Mouse (Mus musculus) E14TG2a.4 (cell line): ENCODE measurements around the gene Elavl4.

ENCODE experiments used
- H3K27me3 ChIP-seq: 2 replicates; pipeline ENCODE4 v1.6.1; 2014; ENCODE audit warnings: low read length, control low read depth; ENCODE audit not compliant: insufficient read depth
- H3K36me3 ChIP-seq: 2 replicates; pipeline ENCODE4 v1.6.1; 2014; ENCODE audit warnings: low read length, control low read depth; ENCODE audit not compliant: insufficient read depth
- H3K4me1 ChIP-seq: replicated peaks from 2 replicates; pipeline ENCODE4 v1.6.1; 2014; ENCODE audit warnings: low read depth, low read length, control low read depth
- H3K4me3 ChIP-seq: replicated peaks from 2 replicates; pipeline ENCODE4 v1.5.1; 2014; ENCODE audit warnings: mild to moderate bottlenecking, low read length
- H3K9me3 ChIP-seq: 2 replicates; pipeline ENCODE4 v1.6.1; 2014; ENCODE audit warnings: low read length, control low read depth
- CTCF ChIP-seq: conservative IDR thresholded peaks from 2 replicates; pipeline ENCODE4 v1.5.1; 2014; ENCODE audit warnings: low read length
- NANOG ChIP-seq: IDR thresholded peaks from 2 replicates; pipeline ENCODE4 v1.6.1; 2014; ENCODE audit warnings: borderline replicate concordance, low read length, mixed read lengths
- POU5F1 ChIP-seq: IDR thresholded peaks from 2 replicates; pipeline ENCODE4 v1.6.1; 2014; ENCODE audit warnings: low read length, borderline replicate concordance

Gene Elavl4

DNA sequence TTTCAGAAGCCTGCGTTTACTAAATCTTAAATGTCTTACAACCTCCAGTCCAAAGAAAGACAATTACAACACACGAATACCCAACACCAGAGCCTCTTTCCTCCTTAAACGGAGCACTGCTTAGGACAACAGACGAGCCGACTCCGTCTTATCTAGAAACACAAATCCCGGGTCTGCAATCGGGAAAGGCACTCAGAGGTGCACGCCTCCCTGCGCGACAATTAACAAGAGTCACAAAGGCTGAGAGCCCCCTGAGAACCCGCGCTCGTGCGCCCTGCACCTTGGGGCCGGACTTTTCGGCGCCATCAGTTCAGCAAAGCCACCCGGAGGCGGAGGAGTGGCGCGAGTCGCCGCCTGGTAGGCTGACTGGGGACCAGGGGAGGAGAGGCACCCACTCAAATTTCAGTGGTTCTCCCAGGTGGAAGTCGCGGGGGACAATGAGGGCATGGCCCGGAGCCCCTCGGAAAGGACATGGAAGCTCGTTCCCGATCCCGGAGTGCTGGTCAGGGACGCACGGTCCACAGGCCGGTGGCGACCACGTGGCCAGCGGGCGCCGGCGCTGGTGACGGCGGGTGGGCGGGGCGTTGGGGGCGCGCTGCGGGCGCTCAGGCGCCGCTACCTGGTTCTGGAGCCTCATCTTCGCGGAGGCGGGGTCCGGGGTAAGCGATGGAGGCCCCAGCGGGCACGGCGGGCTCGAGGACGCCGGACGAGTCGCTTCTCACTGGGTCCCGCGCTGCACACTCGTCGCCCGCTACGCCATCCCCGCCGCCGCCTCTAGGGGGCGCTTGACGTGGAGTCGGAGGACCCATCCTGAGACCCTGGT, at the start of gene Elavl4:
Gene Elavl4 (minus strand): TSS at position 732 of the 823 bp plus-strand sequence.
- Histone ChIP-seq H3K27me3 (peaks cover 8% of the 10 kb centered on the region; the same call in 1 of the 2 replicates), H3K4me1 (peaks cover 13% of the 10 kb centered on the region), H3K36me3 (no peaks in the 10 kb centered on the region), H3K9me3 (no peaks in the 10 kb centered on the region), H3K4me3 (peak within 1 kb of the TSS; percentile 82)
- TF ChIP-seq CTCF: peak; percentile 52
- no peak for TF ChIP-seq NANOG

DNA sequence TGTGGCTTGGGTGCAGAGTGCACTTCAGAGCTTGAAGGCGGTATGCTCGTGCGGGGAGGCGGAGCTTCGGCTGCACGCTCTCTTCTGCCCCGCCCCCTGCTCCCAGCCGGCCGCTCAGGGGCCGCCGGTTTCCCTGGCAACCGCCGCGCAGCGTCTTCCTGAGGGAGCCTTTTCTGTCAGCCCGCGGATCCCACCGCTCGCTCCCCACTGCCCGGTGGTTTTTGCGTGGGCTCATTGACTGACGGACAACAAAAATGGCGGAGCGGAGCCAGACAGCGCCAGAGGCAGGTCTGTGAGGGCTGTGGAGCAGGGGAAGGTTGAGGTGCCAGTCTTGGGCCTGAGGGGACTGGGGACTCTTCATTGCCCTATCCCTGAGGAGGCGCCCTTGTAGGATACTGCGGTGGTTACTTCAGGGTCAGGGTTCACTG, 45.9 kb upstream of the Elavl4 start, which contains the start of gene Agbl4:
Gene Agbl4 (plus strand): TSS at position 44 of the 428 bp plus-strand sequence.
- Histone ChIP-seq H3K9me3 (no peaks in the 10 kb centered on the region), H3K36me3 (no peaks in the 10 kb centered on the region), H3K27me3 (no peaks in the 10 kb centered on the region), H3K4me1 (peaks cover 12% of the 10 kb centered on the region), H3K4me3 (peak within 1 kb of the TSS; percentile 83)
- TF ChIP-seq CTCF (no peak), NANOG (no peak), POU5F1 (no peak)

DNA sequence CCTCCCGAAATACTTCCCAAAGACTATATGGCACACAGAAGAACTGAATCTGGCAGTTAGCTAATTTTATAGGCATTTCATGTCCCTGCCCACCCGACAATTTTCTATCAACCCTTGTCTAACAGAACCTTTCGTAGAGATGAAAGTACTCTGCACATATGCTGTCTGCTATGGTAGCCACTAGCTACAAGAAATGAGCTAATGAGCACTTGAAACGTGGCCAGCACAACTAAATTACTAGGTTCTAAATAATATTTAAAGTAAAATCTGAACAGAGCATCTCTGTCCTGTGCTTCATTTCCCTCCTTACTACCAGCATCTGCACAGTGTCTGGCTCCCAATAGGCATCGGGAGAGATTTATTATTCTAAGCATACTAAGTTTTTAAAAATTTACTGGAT, 44.5 kb upstream of the Elavl4 start:
- H3K27me3 ChIP-seq: no peaks in the 10 kb centered on the region
- no peaks in the 10 kb centered on the region for H3K36me3 ChIP-seq
- no peaks in the 10 kb centered on the region for H3K9me3 ChIP-seq
- H3K4me3 ChIP-seq: no peak overlapping the region
- TF ChIP-seq CTCF (no peak), NANOG (no peak), POU5F1 (no peak)
- peaks cover 12% of the 10 kb centered on the region for H3K4me1 ChIP-seq

DNA sequence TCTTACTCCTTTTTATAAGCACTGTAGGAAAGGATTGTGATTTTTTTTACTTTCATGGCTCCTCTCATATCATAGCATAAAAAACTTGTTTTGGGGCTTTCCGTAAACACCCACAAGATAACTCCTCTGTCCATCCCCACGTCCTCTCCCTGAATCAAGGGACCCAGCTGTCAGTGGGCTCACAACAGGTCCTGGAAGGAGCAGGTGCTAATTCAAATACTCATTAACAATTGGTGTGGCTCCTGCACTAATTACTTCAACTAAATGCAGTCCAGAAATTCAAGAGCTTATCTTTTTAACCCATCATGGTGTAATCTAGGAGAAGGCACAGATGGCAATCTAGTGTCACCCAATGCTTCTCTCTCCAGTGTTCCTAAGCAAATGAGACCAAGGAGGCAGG, 8.9 kb upstream of the Elavl4 start:
- no peak for TF ChIP-seq CTCF
- no peak for TF ChIP-seq POU5F1
- no peak for TF ChIP-seq NANOG
- no peaks in the 10 kb centered on the region for H3K4me1 ChIP-seq
- H3K27me3 ChIP-seq: no peaks in the 10 kb centered on the region
- H3K4me3 ChIP-seq: no peak overlapping the region
- H3K9me3 ChIP-seq: no peaks in the 10 kb centered on the region
- H3K36me3 ChIP-seq: no peaks in the 10 kb centered on the region

GRCm38 (mm10) chr4:110352001-110352369, 276 bp upstream of the Elavl4 start:
- no peaks in the 10 kb centered on the region for H3K36me3 ChIP-seq
- no peaks in the 10 kb centered on the region for H3K9me3 ChIP-seq
- H3K4me1 ChIP-seq: peaks cover 13% of the 10 kb centered on the region
- peaks cover 8% of the 10 kb centered on the region; the same call in 1 of the 2 replicates for H3K27me3 ChIP-seq
- TF ChIP-seq CTCF (no peak; the same call in 1 of the 2 replicates), NANOG (no peak), POU5F1 (no peak)
- peak overlapping the region; percentile 82 for H3K4me3 ChIP-seq

DNA sequence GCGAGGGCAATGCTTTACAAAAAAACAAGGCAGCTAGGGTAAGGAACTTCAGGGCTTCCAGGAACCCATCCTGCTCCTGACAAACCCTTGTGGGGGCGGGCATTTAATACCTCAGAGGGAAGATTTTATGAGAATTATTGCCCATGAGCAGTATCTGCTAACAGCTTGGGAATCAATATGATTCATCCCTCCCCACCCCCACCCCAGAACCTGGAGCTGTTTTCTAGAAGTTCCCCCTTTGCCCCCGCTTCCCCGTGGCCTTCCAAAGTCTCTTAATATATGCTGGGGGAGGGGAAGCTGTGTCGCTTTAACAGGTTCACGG, 892 bp downstream of the Elavl4 start:
- peak overlapping the region; percentile 82 for H3K4me3 ChIP-seq
- H3K27me3 ChIP-seq: peaks cover 8% of the 10 kb centered on the region; the same call in 1 of the 2 replicates
- no peak for TF ChIP-seq NANOG
- no peaks in the 10 kb centered on the region for H3K36me3 ChIP-seq
- no peaks in the 10 kb centered on the region for H3K9me3 ChIP-seq
- H3K4me1 ChIP-seq: peaks cover 13% of the 10 kb centered on the region

DNA sequence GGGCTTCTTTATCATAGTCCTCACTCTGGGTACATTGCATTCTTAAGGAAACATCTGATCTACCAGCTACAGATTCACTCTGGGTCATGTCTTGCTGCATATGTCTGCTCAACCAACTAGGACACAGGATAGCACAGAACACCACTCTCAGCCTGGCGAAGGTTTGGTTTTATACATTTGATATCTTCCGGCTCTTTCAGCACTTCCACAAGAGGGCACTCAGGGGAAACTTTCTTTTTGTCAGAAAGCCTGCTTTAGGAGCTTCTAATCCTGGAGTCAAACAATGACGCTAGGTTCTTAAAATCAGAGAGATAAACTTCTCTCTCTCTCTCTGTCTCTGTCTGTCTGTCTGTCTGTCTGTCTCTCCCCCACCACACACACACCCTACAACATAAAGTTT, 27.8 kb downstream of the Elavl4 start:
- Histone ChIP-seq H3K9me3 (peaks cover 5% of the 10 kb centered on the region; the same call in 1 of the 2 replicates), H3K4me3 (no peak overlapping the region), H3K27me3 (no peaks in the 10 kb centered on the region), H3K4me1 (no peaks in the 10 kb centered on the region), H3K36me3 (no peaks in the 10 kb centered on the region)
- TF ChIP-seq NANOG: no peak

- H3K36me3 ChIP-seq: no peaks in the 10 kb centered on the region
These were observed 39.6 kb downstream of the Elavl4 start for GRCm38 (mm10) chr4:110312126-110312525.

GRCm38 (mm10) chr4:110306972-110307371, 44.7 kb downstream of the Elavl4 start:
- Histone ChIP-seq H3K27me3 (no peaks in the 10 kb centered on the region), H3K4me1 (peaks cover 44% of the 10 kb centered on the region), H3K4me3 (no peak overlapping the region), H3K36me3 (no peaks in the 10 kb centered on the region), H3K9me3 (no peaks in the 10 kb centered on the region)
- TF ChIP-seq NANOG: no peak
- no peak for TF ChIP-seq CTCF
- no peak for TF ChIP-seq POU5F1

More at GRCm38 (mm10) chr4:110312126-110312525, 39.6 kb downstream of the Elavl4 start:
- Histone ChIP-seq H3K4me3 (peak overlapping the region; percentile 17; the same call in 1 of the 2 replicates), H3K27me3 (no peaks in the 10 kb centered on the region), H3K4me1 (peaks cover 55% of the 10 kb centered on the region), H3K9me3 (no peaks in the 10 kb centered on the region)
- TF ChIP-seq CTCF (no peak), NANOG (peak; percentile 87; the same call in 1 of the 2 replicates)
